Mouse (Mus musculus): ENCODE results near the gene Ap2a1.

DNA sequence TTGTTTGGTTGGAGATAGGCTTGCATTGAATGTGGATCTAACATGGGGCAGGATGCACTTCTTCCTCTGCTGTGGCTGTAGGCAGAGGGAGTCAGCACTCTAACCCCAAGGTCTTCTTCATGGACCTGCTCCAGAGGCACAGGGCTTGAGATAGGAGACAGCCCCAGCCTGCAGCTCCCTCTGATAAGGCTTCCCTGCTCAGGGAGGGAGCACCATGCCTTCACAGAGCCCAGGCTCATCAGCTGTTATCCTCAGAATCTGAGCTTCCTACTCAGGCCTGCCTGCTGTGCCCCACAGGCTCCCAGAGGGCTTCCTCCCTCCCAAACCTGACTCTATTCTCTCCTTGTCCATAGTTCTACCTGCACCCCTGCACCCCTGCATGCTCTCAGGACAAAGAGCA lies 6.8 kb downstream of the Ap2a1 start:
- no peak for TF ChIP-seq POLR2A (IDR thresholded peaks at IDR 0.05; ENCODE audit: control insufficient read depth, low read depth, low read length)
- no peak for TF ChIP-seq CTCF (IDR thresholded peaks at IDR 0.05; ENCODE audit: control insufficient read depth, insufficient read depth, insufficient replicate concordance, low read depth, low read length)

All from testis, adult 2 months (tissue).